Mouse (Mus musculus) ES-Bruce4 (cell line): ENCODE measurements around the gene Artn.

Source experiments
- CTCF ChIP-seq: IDR thresholded peaks from one replicate; pipeline ENCODE4 v1.8.1; 2011; ENCODE audit warnings: low read depth, low read length
- EP300 ChIP-seq: IDR thresholded peaks from 2 replicates; pipeline ENCODE4 v1.6.1; 2011; ENCODE audit warnings: low read depth, low read length; ENCODE audit not compliant: insufficient read depth

DNA sequence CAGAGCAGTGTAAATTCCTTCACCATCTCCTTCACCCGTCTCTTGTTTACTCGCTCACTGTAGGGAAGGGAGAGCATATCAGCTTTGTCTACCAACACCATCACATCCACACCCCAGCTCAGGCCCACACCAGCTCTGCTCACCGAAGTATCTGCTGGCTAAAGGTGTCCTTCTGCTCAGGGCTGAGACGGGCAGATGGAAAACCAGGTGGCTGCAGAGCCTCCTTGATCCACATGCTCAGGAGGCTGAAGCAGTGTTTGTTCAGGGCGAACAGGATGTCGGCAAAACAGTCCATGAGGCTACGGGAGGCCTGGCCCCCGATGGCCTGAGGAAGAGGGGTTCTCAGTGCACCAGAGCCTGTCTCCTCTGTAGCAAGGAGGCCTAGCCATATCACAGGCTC lies 35.0 kb downstream of the Artn start:
- no peak for TF ChIP-seq CTCF
- TF ChIP-seq EP300 = no peak
